Mouse (Mus musculus): ENCODE results near the gene Ccnjl. TPM values are rescaled to one million over a fixed set of nuclear protein-coding genes. Genes with fewer than 3 reads are reported as not detected.

Ccnjl gene
- 1 to 10 TPM in 1 of 2 experiments, under 1 TPM in 1; 0.78 to 1.0 TPM for total RNA-seq (2021)
- long read RNA-seq, experiment 1: 0 reads
- long read RNA-seq, experiment 2, partial matches to known transcripts: 0 of 2 reads
- long read RNA-seq, experiment 2, other reads (novel, unspliced or antisense): 0 of 2 reads

DNA sequence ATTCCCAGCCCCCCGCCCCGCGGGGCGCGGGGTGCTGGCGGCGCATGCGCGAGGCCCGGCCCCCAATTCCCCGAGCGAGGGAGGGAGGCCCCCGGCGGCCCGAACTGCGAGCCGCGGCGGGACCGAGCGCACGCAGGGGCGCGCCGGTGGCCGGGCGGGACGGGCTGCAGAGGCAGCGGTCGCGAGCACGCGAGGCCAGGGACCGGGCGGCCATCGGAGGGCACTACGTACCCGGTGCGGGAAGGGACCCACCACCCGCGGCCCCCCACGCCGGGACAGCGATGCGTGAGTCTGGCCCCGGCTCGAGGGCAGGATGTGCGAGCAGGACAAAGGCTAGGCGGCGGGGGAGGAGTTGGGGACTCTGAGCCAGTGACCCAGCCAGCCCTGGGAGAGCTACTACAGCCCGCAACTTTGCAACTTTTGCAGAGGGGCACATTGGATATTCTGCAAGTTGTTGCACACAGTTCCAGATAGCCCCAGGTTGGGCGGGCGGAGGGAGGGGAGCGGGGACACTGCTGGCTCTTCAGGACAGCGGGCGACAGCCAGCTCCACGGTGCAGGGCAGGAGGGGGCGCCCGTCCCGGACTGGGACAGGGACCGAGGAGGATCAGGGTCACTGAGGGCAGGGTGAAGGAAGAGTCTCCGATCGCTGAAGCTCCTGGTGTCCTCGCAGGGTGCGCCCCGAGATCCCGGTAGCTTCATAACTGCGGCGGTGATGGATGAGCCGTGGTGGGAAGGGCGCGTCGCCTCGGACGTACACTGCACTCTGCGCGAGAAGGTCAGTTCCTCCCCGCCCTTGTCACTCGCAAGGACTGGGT lies at the start of gene Ccnjl:
Ccnjl (plus strand) TSS at position 102 of the 817 bp plus-strand sequence.
- intact Hi-C loops (cut with DNase I; ENCODE audit: low total_unique reads): no loop called here
- DNase-seq: peak; percentile 52

DNA sequence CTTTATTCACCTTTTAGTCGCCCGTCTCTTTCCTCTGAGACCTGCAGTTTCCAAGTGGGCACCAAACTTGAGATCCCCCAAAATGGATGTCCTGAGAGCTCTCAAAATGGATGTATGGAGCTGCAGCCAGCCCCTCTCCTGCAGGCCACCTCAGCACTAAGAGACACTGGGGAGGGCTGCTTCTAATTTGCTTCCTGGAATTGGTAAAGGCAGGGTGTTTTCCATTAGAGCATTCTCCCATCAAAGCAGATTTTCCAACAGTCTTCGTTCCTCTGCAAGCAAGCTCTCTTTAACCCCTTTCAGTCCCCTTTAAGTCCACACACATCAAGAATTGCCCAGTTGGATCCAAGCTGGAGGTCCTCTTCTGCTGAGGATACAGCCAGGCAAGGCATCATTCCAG lies 49.2 kb upstream of the Ccnjl start:
- intact Hi-C loops (cut with DNase I; ENCODE audit: low total_unique reads): no loop called here
- no peak for DNase-seq

DNA sequence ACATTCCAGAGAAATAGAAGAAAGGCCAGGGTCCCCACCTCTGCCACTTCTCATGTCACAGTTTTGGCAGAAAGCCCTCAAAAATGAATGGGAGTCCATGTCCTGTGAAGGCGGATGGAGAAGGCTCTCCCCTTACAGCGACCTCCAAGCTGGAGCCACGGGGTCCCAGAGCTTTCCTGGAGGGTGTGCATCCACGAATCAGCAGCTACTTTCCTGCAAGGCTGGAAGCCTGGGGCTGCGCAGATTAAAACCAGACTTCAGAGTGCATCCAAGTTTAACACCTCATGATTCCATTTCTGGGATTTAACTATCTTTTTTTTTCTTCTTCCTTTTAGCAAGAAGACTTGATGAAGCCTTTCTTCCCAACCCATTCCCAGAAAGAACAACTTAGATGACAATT lies 48.0 kb upstream of the Ccnjl start:
- intact Hi-C loops (cut with DNase I; ENCODE audit: low total_unique reads): no loop called here
- no peak for DNase-seq

DNA sequence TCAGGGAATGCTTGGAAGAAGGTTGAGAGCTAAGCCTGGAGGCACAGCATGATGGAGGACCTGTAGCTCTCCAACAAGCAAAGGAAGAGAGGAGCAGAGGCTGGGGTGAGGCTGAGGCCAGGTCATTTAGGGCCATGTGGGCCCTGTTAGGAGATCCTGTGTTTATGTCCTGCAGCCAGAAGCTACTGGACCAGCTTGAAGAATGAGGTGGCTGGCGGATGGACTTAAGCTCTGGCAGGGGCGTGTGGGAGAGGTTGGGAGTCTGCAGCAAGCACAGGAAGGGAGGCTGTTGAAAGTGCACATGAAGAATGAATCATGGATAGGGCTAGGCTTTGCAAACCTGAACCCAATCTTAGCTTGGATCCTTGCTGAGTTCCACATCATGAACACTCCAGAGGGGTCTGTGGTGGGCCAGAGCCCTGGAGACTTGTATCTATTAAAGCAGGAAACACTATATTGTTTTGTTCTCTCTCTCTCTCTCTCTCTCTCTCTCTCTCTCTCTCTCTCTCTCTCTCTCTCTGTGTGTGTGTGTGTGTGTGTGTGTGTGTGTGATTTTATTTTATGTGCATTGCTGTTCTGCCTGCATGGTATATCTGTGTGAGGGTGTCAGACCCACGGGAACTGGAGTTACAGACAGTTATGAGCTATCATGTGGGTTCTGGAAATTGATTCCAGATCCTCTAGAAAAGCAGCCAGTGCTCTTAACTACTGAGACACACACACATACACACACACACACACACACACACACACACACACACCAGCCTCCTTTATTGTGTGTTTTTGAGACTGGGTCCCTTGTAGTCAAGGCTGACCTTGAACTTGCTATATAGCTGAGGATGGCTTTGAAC lies 46.7 kb upstream of the Ccnjl start:
- intact Hi-C loops (cut with DNase I; ENCODE audit: low total_unique reads): no loop called here
- DNase-seq: peak; percentile 61

DNA sequence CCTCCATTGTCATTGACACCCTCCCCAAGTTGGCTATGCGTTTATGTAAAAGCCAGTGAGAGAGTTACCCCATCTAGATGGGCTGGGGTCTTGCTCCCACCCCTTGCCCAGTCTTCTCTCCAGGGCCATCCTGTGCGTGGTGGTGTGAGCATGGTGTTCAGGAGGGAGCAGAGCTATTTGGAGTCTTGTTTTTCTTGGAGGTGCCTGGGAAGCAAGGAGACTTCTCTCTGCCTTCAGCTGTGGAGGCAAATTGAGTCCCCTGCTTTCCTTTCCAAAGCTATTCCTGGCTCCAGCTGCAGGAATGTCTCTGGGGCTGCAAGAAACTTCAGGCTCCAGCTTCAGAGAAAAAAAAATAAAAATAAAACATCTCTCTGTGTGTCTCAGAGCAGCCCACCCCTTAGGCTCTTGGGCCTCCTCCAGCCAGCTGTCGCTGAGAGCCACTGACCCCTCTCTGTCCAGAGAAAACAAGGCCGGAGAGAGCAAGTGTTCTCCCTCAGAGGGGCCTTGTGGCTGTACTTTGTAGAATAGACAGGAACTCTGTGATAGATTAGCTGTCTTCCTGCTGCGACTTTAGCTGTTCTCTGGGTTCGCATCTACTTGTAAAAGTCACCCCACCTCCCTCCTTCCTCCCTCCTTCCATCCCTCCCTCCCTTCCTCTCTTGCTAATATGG lies 45.3 kb upstream of the Ccnjl start:
- peak; percentile 64 for DNase-seq
- intact Hi-C loops (cut with DNase I; ENCODE audit: low total_unique reads): no loop called here

DNA sequence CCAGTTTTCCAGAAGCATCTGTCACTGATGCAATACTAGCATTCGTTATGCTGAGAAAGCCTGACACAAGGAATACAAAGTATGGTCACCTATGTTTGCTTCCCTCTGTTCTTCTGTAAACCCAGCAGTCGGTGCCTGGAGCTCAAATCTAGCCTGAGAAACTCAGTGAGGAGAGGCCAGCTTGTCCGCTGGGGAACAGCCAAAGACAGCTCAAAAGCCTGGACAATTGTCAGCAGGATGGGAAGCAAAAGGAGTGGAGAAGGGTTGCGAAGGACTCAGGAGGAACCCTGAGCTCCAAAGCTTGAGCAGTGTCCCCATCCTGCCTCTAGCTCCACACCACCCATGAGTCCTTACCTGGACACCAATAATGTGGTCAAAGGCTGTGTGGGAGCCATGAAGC lies 44.5 kb upstream of the Ccnjl start:
- DNase-seq: peak; percentile 34
- intact Hi-C loops (cut with DNase I; ENCODE audit: low total_unique reads): no loop called here

DNA sequence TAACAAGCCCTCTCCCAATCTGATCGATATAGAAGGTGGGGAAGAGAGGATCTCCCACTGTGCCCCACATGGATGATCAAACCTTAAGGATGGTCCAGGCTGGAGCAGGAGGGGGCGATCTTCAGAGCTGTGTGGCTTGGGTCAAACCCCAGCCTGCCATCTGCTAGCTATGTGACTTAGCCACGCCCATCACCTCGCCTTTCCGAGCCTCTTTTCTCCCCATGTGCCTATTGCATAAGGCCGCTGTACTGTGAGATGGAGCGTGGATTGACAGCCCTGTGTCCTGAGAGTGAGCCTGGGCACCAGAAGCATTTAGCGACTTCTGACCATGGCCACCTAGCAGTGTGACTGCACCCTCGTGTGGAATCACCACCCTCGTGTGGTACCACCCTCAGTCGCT lies 43.9 kb upstream of the Ccnjl start:
- DNase-seq: no peak
- intact Hi-C loops (cut with DNase I; ENCODE audit: low total_unique reads): no loop called here

DNA sequence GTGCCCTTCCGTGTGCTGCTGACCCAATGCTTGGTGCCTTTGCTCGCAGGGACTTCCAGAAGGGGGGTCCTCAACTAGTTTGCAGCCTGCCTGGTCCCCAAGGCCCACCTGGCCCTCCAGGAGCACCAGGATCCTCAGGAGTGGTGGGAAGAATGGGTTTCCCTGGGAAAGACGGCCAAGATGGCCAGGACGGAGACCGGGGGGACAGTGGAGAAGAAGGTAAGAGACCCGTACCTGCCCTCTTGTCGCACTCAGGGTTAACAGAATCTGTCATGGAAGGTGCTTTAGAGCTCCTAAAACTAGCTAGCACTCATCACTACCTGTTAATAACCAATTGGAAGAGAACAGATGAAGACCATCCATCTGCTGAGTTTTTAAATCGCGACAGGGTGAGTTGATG lies 42.7 kb upstream of the Ccnjl start:
- intact Hi-C loops (cut with DNase I; ENCODE audit: low total_unique reads): no loop called here
- no peak for DNase-seq

DNA sequence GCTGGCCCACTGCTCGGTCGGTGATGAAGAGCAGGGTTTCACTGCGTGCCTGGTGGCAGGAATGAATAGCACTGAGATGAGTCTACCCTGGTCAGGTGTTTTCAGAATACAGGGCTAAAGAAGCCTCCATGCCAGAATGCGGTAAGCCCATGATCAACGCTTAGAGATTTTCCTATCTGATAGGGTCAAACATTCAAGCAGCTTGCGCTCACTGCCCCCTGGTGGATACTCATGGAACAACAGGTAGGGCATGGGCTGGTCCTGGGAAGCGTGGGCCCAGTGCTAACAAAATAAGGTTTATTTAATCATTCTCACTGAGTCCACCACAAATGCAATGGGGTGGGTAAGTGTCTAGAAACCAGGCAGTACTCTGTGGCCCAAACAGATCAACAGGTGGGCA lies 35.9 kb upstream of the Ccnjl start:
- DNase-seq: peak; percentile 69
- intact Hi-C loops (cut with DNase I; ENCODE audit: low total_unique reads): loop anchor here (10.0 kb wide), 1 partner anchor 122 kb away; no protein-coding TSS in a partner anchor

DNA sequence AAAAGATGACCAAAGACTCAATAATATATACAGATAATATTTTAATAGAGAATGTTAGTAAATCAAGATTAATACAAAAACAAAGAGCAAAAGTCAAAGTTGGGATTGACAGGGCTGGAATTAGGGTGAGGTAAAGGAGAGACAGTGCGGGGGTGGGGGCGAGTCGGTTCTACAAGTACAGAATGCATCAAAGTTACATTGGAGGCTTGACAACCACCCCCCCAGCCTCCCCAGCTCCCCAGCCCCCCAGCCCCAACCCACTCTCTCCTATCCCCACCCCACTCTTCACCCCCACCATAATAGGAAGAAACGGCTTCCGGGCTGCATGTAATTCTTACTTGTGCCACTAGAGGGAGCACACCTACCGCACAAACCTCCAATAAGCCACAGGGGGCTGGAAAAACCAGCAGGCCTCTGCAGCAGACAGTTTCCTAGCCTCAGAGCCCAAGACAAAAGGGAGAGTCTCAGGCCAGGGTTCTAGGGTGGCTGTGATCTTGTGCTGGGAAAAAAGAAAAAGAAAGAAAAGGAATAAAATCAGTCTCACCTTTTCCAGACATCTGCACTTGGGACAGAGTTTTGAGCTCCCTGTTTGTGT lies 34.7 kb upstream of the Ccnjl start:
- intact Hi-C loops (cut with DNase I; ENCODE audit: low total_unique reads): loop anchor here (10.0 kb wide), 1 partner anchor 121 kb away; no protein-coding TSS in a partner anchor
- peak; percentile 61 for DNase-seq

DNA sequence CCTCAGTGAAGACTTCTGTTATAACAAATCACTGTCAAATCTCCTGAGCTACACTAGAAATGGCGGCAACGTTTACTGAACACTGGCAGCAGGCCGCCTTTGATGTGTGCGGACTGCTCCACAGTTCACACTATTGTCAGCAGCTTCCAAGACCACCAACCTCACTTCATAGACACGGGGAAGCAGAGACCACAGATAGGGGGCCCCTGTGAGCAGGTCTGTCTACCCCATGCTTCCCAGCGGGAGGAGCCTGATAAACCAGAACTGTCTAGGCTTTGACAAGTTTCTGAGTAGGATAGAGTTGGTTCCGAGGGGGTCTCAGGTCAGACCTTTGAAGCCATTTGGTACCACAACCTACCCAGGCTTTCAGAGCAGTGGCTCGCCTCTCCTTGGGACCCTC lies 33.5 kb upstream of the Ccnjl start:
- DNase-seq: no peak
- intact Hi-C loops (cut with DNase I; ENCODE audit: low total_unique reads): loop anchor here (5.0 to 10.0 kb wide), 2 partner anchors 92 to 120 kb away; partner anchors contain the start of gene 4933415A04Rik

DNA sequence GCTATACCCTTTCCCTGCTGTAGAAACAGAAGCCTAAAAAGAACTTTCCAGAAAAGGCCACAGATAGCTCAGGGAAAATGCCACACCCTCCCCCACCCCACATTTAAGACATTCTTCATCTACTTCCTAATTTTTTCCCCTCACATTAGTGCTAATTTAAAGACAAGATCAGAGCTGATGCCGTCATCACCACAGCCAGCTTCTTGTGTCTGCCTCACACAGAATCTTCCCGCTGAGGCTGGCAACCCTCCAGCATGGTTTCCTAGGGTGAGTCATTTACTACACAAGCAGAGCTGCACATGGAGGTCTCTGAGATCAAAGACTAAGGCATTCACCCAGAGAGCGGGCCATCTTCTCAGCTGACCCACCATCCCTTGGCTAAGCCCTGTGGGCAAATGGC lies 33.1 kb upstream of the Ccnjl start:
- DNase-seq: peak; percentile 65
- intact Hi-C loops (cut with DNase I; ENCODE audit: low total_unique reads): loop anchor here (5.0 to 10.0 kb wide), 2 partner anchors 92 to 119 kb away; partner anchors contain the start of gene 4933415A04Rik

DNA sequence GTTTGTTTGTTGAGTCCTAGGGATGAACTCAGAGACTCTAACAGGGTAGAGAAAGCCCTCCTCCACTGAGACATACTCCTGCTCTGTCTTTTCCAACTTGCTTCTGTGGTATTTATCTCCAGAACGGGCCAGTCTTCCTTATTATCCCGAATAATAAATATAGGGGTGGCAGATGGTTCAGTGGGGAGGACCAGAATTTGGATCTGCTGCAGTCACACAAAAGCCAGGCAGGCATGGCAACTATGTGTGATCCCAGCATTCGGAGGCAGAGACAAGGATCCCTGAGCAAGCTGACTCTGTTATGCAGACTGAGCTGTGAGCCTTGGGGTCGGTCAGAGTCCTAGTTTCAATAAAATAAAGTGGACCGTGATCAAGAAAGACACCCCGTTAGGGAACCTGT lies 27.3 kb upstream of the Ccnjl start:
- no peak for DNase-seq
- intact Hi-C loops (cut with DNase I; ENCODE audit: low total_unique reads): no loop called here

DNA sequence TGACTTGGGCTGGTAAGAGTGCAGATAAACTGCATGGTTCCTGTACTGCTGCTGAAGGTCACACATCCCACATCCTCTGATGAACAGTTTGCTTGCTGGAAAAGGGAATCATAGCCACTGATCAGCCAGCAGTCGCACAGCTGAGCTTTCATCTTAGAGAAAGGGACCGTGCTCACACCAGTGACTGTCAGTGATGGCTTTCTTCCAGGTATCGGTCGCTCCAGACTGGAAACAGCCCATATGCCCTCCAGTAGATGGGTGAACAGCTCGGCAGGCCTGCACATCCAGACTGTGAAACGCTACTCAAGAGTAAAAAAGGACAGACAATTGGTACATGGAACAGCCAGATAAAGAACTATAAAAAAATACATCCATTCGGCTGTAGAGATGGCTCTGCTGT lies 23.4 kb upstream of the Ccnjl start:
- intact Hi-C loops (cut with DNase I; ENCODE audit: low total_unique reads): no loop called here
- DNase-seq: no peak

DNA sequence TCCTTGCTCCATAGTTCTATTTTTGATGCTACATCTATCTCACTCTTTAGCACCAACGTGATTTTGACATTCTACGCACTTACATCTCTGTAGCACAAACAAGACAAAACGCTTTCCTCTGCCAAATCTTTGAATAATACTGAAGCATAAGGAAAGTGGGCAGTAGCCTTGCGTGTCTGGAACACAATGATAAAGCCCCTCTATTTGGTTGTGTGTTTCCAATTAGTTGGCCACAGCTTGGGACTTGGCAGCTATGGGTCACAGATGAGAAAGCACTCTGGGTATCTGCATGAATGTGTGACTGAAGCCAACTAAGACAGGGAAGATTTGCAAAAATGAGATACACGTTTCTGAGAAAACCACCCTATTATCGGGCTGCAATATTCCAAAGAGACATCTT lies 20.6 kb upstream of the Ccnjl start:
- DNase-seq: no peak
- intact Hi-C loops (cut with DNase I; ENCODE audit: low total_unique reads): no loop called here

DNA sequence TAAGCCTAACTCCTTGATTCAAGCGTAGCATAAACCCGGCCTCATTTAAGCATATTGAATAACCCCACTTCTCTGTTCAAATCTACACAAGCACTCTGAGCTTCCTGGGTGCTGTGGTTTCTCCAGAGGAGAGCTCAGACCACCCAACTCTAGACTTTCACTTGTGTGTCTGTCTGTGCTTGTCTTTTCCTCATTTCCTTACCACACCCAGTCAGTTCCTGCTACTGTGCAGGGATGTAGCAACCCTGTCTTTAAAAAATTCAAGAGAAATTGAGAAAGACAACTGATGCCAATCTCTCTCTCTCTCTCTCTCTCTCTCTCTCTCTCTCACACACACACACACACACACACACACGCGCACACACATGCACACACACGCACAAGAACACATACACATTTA lies 18.7 kb upstream of the Ccnjl start:
- intact Hi-C loops (cut with DNase I; ENCODE audit: low total_unique reads): no loop called here
- DNase-seq: no peak

DNA sequence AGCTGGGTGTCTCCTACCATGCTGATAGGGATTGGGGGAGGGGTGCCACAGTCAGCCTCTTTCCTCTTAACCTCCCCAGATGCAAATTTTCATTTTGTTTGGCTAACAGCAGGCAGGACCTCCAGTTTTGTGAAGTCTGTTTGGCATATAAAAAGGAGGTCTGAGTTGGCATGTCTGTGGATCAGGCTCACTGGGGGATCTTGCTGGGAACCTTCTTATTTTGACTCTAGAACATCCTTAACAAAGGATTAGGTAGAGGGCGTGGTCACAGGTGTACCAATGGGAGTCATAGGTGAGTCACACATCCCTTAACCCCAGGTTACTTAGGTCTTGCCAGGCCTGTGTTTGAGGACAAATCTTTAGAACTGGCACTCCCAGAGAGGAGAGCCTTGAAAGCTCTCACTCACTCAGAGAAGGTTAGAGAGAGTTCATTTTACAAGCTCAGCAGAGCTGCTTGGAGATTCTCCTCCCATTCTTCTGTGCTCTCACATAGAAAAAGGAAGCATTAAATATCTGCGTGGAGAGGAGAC lies 15.9 kb upstream of the Ccnjl start:
- intact Hi-C loops (cut with DNase I; ENCODE audit: low total_unique reads): no loop called here
- no peak for DNase-seq

DNA sequence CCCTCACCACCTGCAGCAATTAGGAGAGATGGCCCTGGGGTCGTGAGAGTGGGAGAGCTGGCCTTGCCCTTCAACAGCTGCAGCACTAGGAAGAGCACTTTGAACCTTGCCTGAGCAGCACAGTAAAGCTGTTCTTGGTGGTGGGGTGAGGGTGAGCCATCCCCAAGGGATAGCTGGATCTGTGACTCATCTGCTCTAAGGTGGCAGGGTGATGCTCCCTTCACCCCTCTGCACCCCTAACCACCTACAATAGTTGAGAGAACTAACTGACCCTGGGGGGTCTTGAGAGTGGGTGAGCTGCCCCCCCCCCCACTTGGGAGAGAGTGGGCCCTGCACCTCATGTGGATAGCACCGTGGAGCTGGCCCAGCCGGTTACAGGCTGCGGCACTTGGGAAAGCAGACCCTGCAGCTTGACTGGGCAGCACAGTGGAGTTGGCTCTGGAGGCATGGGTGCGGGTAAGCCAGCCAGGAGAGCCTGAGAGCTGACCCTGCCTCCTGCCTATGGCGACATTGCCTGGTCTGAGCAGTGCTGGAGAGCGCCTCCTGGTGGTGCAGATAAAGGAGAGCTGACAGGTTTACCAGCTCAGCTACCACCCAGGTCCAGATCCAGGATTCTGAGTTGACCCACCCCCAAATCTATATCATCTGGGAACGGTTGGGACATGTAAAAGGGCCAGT lies 12.1 kb upstream of the Ccnjl start:
- peak; percentile 36 for DNase-seq

DNA sequence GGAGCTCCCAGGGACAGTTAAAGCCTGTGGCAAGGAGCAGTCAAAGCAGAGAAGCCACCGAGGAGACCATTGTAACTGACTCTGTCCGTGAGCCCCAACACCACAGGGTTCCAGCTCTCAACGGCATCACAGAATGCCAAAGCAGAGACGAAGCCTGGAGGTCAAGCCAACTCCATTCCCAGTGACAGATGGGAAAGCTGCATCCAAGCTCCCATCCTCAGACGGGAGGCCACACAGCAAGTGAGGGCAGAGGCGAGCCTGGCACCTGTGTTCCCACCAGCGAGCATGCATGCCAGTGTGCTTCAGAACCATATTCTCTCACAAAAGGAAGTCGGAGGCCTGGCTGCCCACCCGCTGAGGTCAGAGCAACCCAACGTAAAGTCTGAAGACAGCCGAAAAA lies 10.9 kb upstream of the Ccnjl start:
- intact Hi-C loops (cut with DNase I; ENCODE audit: low total_unique reads): no loop called here
- no peak for DNase-seq

More for the DNA sequence above, 12.1 kb upstream of the Ccnjl start:
- intact Hi-C loops (cut with DNase I; ENCODE audit: low total_unique reads): no loop called here

Data from gastrocnemius, postnatal 14 days (tissue).